Mouse (Mus musculus): ENCODE results near the gene Ush2a. TPM values are rescaled to one million over a fixed set of nuclear protein-coding genes. Genes with fewer than 3 reads are reported as not detected.

Ush2a gene
- polyA plus RNA-seq, 1 experiment from 2014 or later = not detected

- no peak overlapping the region for H3K4me2 ChIP-seq (ENCODE audit: low read depth, low read length)
- H3K27ac ChIP-seq (ENCODE audit: low read depth) = no peak overlapping the region
- H3K27me3 ChIP-seq (ENCODE audit: insufficient read depth, low read length) = no peaks in the 10 kb centered on the region
- ATAC-seq (no peak), DNase-seq (no peak)
- no peaks in the 10 kb centered on the region for H3K9me3 ChIP-seq (ENCODE audit: low read length)
- TF ChIP-seq EP300 (IDR thresholded peaks at IDR 0.05; ENCODE audit: low read depth) (no peak), CTCF (IDR thresholded peaks at IDR 0.05; ENCODE audit: low read depth) (no peak)
- no peak overlapping the region for H3K9ac ChIP-seq (replicated peaks)
- H3K36me3 ChIP-seq (replicated peaks; ENCODE audit: insufficient read depth, low read length) = no peaks in the 10 kb centered on the region
- WGBS (ENCODE audit: insufficient replicate concordance) = 62% methylated on average over 7 of the region's 7 CpGs
- no peak overlapping the region for H3K4me3 ChIP-seq (ENCODE audit: low read depth, low read length)
- H3K4me1 ChIP-seq (ENCODE audit: insufficient read depth) = no peaks in the 10 kb centered on the region
Observed at GRCm38 (mm10) chr1:188734741-188735266, 473.0 kb downstream of the Ush2a start.

- Histone ChIP-seq H3K4me2 (ENCODE audit: low read depth, low read length) (no peak overlapping the region), H3K27ac (ENCODE audit: low read depth) (no peak overlapping the region), H3K4me1 (ENCODE audit: insufficient read depth) (no peaks in the 10 kb centered on the region), H3K9ac (replicated peaks) (no peak overlapping the region), H3K27me3 (ENCODE audit: insufficient read depth, low read length) (no peaks in the 10 kb centered on the region), H3K9me3 (ENCODE audit: low read length) (no peaks in the 10 kb centered on the region), H3K36me3 (replicated peaks; ENCODE audit: insufficient read depth, low read length) (no peaks in the 10 kb centered on the region), H3K4me3 (ENCODE audit: low read depth, low read length) (no peak overlapping the region)
- TF ChIP-seq EP300 (IDR thresholded peaks at IDR 0.05; ENCODE audit: low read depth) (no peak), CTCF (IDR thresholded peaks at IDR 0.05; ENCODE audit: low read depth) (no peak)
- no peak for DNase-seq
- 68% methylated on average over 7 of the region's 7 CpGs for WGBS (ENCODE audit: insufficient replicate concordance)
- no peak for ATAC-seq
Observed at GRCm38 (mm10) chr1:188742971-188743370, 481.1 kb downstream of the Ush2a start.

DNA sequence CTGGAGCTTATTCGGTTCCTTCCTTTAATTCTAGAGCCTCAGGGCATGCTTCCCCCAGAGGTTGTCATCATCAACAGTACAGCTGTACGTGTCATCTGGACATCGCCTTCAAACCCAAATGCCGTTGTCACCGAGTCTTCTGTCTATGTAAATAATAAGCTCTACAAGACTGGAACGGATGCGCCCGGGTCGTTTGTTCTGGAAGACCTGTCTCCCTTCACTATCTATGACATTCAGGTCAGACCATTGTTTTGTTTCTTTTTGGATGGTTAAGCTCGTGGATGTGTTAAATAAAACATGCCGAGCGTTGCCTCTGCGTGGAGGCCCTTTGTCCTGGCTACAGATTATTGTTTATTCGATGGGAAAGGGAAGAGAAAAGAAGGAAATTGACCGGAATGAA, 493.2 kb downstream of the Ush2a start:
- H3K27ac ChIP-seq (ENCODE audit: low read depth) = no peak overlapping the region
- WGBS (ENCODE audit: insufficient replicate concordance) = 70% methylated on average over 15 of the region's 15 CpGs
- no peaks in the 10 kb centered on the region for H3K9me3 ChIP-seq (ENCODE audit: low read length)
- H3K4me3 ChIP-seq (ENCODE audit: low read depth, low read length) = no peak overlapping the region
- DNase-seq (no peak), ATAC-seq (no peak)
- no peaks in the 10 kb centered on the region for H3K27me3 ChIP-seq (ENCODE audit: insufficient read depth, low read length)
- H3K4me1 ChIP-seq (ENCODE audit: insufficient read depth) = no peaks in the 10 kb centered on the region
- no peak overlapping the region for H3K9ac ChIP-seq (replicated peaks)
- TF ChIP-seq CTCF (IDR thresholded peaks at IDR 0.05; ENCODE audit: low read depth) (no peak), EP300 (IDR thresholded peaks at IDR 0.05; ENCODE audit: low read depth) (no peak)
- no peak overlapping the region for H3K4me2 ChIP-seq (ENCODE audit: low read depth, low read length)
- no peaks in the 10 kb centered on the region for H3K36me3 ChIP-seq (replicated peaks; ENCODE audit: insufficient read depth, low read length)

DNA sequence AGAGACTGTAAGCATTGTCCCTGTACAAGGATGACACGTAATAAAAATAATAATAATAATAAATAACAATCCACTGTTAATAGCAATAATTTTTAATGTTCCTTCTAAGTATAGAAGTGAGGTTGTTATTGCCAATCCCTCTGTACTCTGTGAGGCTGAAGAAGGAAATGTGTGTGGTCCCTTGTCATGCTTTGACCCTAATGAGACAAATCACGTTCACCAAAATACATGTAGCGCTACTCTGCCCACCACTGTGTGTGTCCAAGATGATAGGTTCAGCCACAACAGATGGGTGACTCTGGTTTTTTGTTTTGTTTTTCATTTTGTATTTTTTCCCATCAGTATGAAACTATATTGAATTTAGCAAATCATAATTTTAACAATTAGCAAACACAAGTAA, 498.7 kb downstream of the Ush2a start:
- Histone ChIP-seq H3K27ac (ENCODE audit: low read depth) (no peak overlapping the region), H3K9ac (replicated peaks) (no peak overlapping the region), H3K4me3 (ENCODE audit: low read depth, low read length) (no peak overlapping the region), H3K4me1 (ENCODE audit: insufficient read depth) (no peaks in the 10 kb centered on the region), H3K9me3 (ENCODE audit: low read length) (no peaks in the 10 kb centered on the region), H3K4me2 (ENCODE audit: low read depth, low read length) (no peak overlapping the region), H3K36me3 (replicated peaks; ENCODE audit: insufficient read depth, low read length) (no peaks in the 10 kb centered on the region), H3K27me3 (ENCODE audit: insufficient read depth, low read length) (no peaks in the 10 kb centered on the region)
- ATAC-seq (no peak), DNase-seq (no peak)
- no peak for TF ChIP-seq EP300 (IDR thresholded peaks at IDR 0.05; ENCODE audit: low read depth)
- no peak for TF ChIP-seq CTCF (IDR thresholded peaks at IDR 0.05; ENCODE audit: low read depth)
- WGBS (ENCODE audit: insufficient replicate concordance) = 77% methylated on average over 3 of the region's 3 CpGs

DNA sequence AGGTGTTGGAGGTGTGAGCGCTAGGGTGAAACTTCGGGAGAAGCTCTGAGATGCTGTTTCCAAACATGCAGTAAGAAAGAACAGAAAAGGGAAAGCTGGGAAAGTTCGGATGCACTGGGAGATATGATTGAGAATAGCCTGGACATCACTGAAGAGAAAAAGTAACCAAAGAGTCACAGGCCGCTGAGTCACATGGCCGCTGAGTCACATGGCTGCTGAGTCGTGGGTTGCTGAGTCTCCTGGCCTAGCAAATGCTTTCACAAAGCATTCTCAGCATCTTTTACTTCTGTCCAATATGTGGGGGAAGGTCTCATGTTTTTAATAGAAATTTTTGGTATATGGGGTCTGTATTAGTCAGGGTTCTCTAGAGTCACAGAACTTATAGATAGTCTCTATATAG, 500.6 kb downstream of the Ush2a start:
- no peak overlapping the region for H3K9ac ChIP-seq (replicated peaks)
- no peaks in the 10 kb centered on the region for H3K4me1 ChIP-seq (ENCODE audit: insufficient read depth)
- 75% methylated on average over 6 of the region's 6 CpGs for WGBS (ENCODE audit: insufficient replicate concordance)

DNA sequence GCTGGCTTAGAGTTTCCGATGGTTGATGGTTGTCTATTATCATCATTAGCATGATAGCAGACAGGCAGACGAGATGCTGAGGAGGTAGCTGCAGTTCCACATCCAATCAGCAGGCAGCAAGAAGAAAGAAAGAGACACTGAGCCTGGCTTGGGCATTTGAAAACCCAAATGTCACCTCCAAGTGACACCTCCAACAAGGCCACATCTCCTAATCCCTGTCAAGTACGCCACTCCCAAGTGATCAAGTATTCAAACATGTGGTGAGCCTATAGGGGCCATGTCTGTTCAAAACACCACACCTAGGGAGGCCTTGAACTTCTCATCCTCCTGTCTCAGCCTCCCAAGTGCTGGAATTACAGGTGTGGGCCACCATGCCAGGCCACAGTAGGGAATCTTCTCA, 501.9 kb downstream of the Ush2a start:
- Histone ChIP-seq H3K9ac (replicated peaks) (no peak overlapping the region), H3K4me1 (ENCODE audit: insufficient read depth) (no peaks in the 10 kb centered on the region), H3K36me3 (replicated peaks; ENCODE audit: insufficient read depth, low read length) (no peaks in the 10 kb centered on the region), H3K4me2 (ENCODE audit: low read depth, low read length) (no peak overlapping the region), H3K9me3 (ENCODE audit: low read length) (no peaks in the 10 kb centered on the region), H3K27me3 (ENCODE audit: insufficient read depth, low read length) (no peaks in the 10 kb centered on the region), H3K4me3 (ENCODE audit: low read depth, low read length) (no peak overlapping the region), H3K27ac (ENCODE audit: low read depth) (no peak overlapping the region)
- no peak for DNase-seq
- no peak for TF ChIP-seq EP300 (IDR thresholded peaks at IDR 0.05; ENCODE audit: low read depth)
- TF ChIP-seq CTCF (IDR thresholded peaks at IDR 0.05; ENCODE audit: low read depth) = no peak
- WGBS (ENCODE audit: insufficient replicate concordance) = 60% methylated on average over 3 of the region's 3 CpGs
- ATAC-seq = no peak

More for the DNA sequence above, 500.6 kb downstream of the Ush2a start:
- no peaks in the 10 kb centered on the region for H3K27me3 ChIP-seq (ENCODE audit: insufficient read depth, low read length)
- no peak overlapping the region for H3K27ac ChIP-seq (ENCODE audit: low read depth)
- no peak overlapping the region for H3K4me3 ChIP-seq (ENCODE audit: low read depth, low read length)
- ATAC-seq (no peak), DNase-seq (no peak)
- no peaks in the 10 kb centered on the region for H3K9me3 ChIP-seq (ENCODE audit: low read length)
- TF ChIP-seq CTCF (IDR thresholded peaks at IDR 0.05; ENCODE audit: low read depth) = no peak
- TF ChIP-seq EP300 (IDR thresholded peaks at IDR 0.05; ENCODE audit: low read depth) = no peak
- H3K4me2 ChIP-seq (ENCODE audit: low read depth, low read length) = no peak overlapping the region
- no peaks in the 10 kb centered on the region for H3K36me3 ChIP-seq (replicated peaks; ENCODE audit: insufficient read depth, low read length)

- 66% methylated on average over 1 of the region's 1 CpGs for WGBS (ENCODE audit: insufficient replicate concordance)
- Histone ChIP-seq H3K4me3 (ENCODE audit: low read depth, low read length) (no peak overlapping the region), H3K27ac (ENCODE audit: low read depth) (no peak overlapping the region), H3K36me3 (replicated peaks; ENCODE audit: insufficient read depth, low read length) (no peaks in the 10 kb centered on the region), H3K9me3 (ENCODE audit: low read length) (no peaks in the 10 kb centered on the region), H3K9ac (replicated peaks) (no peak overlapping the region), H3K27me3 (ENCODE audit: insufficient read depth, low read length) (no peaks in the 10 kb centered on the region), H3K4me2 (ENCODE audit: low read depth, low read length) (no peak overlapping the region), H3K4me1 (ENCODE audit: insufficient read depth) (no peaks in the 10 kb centered on the region)
- TF ChIP-seq EP300 (IDR thresholded peaks at IDR 0.05; ENCODE audit: low read depth) = no peak
- TF ChIP-seq CTCF (IDR thresholded peaks at IDR 0.05; ENCODE audit: low read depth) = no peak
- no peak for ATAC-seq
- DNase-seq = no peak
Observed at GRCm38 (mm10) chr1:188770828-188771227, 509.0 kb downstream of the Ush2a start.
